Mouse (Mus musculus): ENCODE data around the gene Gmnc. TPM values are rescaled to one million over a fixed set of nuclear protein-coding genes. Genes with fewer than 3 reads are reported as not detected.

Gmnc gene
- total RNA-seq, 2 experiments from 2014 or later: 2.3 to 3.8 TPM

DNA sequence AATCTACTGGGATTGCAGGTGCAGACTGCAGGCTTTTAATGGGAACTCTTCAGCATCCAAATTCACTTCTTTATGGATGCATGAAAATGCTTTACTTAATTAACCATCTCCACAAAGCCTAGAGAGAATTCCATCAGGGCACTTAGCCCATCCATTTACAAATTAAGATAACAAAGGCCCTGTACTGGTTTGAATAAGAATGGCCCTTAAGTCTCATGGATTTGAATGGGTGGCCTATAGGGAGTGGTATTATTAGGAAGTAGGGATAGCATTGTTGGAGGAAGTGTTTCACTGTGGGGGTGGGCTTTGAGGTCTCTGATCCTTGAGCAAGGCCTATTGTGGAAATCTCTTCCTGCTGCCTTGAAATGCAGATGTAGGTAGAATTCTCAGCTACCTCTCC is 29.5 kb downstream of the Gmnc start:
- H3K27ac ChIP-seq: no peak overlapping the region
- TF ChIP-seq CTCF (conservative IDR thresholded peaks at IDR 0.05): no peak
- DNase-seq (ENCODE audit: low spot score in 2 of 2): no peak
- H3K4me3 ChIP-seq: no peak overlapping the region

DNA sequence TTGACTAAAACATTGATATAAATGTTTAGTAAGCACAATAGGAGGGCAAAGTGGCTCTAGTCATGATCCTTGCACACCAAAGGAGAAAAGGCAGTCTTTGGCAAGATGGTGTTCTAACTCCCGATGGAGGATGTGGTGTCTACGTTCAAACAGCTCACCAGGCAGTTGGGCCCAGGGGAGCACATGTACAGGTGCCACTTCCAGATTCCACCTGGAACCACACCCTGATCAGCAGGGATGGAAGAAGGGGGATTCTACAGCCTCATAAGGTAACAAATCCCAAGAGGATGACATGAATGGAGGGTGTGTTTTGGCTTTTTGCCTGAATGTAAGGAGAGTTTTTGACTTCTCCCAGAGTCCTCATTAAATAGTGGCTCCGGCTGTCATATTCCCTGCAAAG is 39.9 kb downstream of the Gmnc start:
- H3K27ac ChIP-seq: no peak overlapping the region
- no peak for TF ChIP-seq CTCF (conservative IDR thresholded peaks at IDR 0.05)
- no peak overlapping the region for H3K4me3 ChIP-seq
- no peak for DNase-seq (ENCODE audit: low spot score in 2 of 2)

DNA sequence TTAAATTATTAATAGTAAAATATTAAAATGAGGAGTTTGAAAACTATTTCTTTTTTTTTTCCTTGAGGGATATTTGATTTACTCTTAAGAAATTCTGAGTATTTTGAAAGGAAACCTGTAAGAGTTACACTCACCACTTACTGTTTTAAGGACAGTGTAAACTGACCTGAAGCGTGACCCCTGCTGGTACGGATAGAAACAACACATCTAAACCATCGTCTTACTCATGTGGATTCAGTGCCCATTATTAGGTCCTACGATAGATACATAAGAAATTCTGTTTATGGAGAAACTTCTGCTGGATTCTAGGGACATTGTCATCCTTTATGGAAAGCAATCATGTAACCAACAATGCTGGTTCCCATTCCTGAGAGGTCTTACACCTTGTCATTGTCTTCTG is 41.2 kb downstream of the Gmnc start:
- H3K27ac ChIP-seq: no peak overlapping the region
- no peak for DNase-seq (ENCODE audit: low spot score in 2 of 2)
- TF ChIP-seq CTCF (conservative IDR thresholded peaks at IDR 0.05): peak; percentile 50
- no peak overlapping the region for H3K4me3 ChIP-seq

DNA sequence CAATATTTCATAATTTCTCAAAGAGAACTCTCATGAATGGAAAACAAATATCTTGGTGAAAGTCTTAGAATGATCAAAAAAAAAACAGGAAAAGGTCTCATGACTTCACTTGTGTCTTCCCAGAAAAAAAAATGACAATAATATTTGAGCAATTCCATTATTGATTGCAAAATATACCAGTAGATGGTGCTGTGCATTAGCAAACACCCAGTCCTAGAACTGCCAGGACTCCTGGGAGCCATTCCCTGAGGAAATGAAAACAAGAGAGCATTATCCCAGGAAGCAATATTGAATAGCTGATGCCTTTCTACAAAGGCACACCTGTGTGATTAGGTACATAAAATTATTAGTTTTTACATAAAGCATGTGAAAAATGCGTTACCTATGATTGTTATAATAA is 87.5 kb downstream of the Gmnc start:
- peak; percentile 82 for TF ChIP-seq CTCF (conservative IDR thresholded peaks at IDR 0.05)
- DNase-seq (ENCODE audit: low spot score in 2 of 2): peak; percentile 0 to 17
- no peak overlapping the region for H3K27ac ChIP-seq

DNA sequence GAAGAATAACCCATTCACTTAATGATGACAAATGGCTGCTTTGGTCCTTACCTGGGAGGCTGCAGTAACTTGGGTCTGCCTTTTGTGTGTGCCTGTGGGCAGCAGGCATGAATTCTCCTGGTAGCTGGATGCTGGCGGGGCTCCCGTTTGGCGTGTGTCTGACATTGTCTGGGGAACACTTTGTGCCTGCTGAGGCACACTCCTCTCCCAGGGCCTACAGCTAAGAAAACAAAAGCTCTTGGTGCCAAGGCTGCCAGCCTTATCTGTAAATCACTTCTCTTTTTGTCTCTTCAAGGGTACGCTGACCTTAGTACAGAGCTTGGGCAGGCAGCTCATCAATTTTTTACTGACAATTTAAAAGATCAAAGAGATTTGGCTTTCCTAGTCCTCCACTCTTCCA is 90.0 kb downstream of the Gmnc start:
- peak overlapping the region; percentile 2; the same call in 1 of the 2 replicates for H3K27ac ChIP-seq
- no peak for TF ChIP-seq CTCF (conservative IDR thresholded peaks at IDR 0.05)
- DNase-seq (ENCODE audit: low spot score in 2 of 2): peak in 1 of 2 experiments; percentile 7
- no peak overlapping the region for H3K4me3 ChIP-seq

More for the DNA sequence above, 87.5 kb downstream of the Gmnc start:
- H3K4me3 ChIP-seq: no peak overlapping the region

DNA sequence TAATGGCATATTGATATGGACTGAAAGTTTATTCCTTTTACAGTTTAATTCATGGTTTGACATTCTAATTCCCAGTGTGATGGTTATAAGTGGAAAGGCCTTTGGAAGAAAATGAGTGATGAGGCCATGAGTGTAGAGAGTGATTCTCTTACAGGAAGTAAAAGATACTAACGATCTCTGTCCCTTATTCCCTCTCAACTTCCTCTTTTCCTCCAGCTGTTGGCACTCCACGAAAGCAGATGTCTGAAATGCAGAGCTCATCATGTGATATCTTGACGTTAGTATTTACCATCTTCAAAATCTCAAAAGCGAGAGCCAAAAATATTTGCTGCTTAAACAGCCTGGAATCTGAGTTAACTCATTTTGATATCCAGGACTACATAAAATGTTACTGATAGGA is 105.1 kb downstream of the Gmnc start:
- Histone ChIP-seq H3K27ac (no peak overlapping the region), H3K4me3 (no peak overlapping the region)
- no peak for TF ChIP-seq CTCF (conservative IDR thresholded peaks at IDR 0.05)
- no peak for DNase-seq (ENCODE audit: low spot score in 2 of 2)

DNA sequence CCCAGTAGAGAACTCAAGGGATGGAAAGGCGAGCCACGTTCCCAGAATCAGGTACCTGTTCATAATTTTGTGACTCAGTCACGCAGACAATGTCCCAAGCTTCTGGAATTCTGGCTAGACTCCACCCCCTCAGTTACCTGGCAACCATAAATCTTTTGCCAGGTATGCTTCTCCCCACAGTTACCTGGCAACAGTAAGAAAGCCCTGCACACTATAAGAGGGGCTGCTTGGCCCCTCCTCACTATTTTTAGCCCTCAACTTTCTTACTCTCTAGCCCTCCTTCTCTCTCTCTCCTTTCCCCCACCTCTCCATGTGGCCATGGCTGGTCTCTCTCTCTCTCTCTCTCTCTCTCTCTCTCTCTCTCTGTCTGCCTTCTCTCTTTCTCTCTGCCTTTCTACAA is 114.6 kb downstream of the Gmnc start:
- H3K4me3 ChIP-seq: no peak overlapping the region
- DNase-seq (ENCODE audit: low spot score in 2 of 2): no peak
- TF ChIP-seq CTCF (conservative IDR thresholded peaks at IDR 0.05): no peak
- H3K27ac ChIP-seq: peak overlapping the region; percentile 36; the same call in 1 of the 2 replicates
